Mouse (Mus musculus) forebrain, postnatal 0 days (tissue): Measurements from ENCODE around the gene Akr1b7. TPM values are rescaled to one million over a fixed set of nuclear protein-coding genes. Genes with fewer than 3 reads are reported as not detected.
"Not testable (repeated sequence)": the region's sequence is repeated elsewhere in the genome, so short reads cannot be mapped to it uniquely, and the experiment has no call there.

Experiments
- ATAC-seq: fragments of 200-750 bp; cut with Nextera tagmentation; 2 replicates; pipeline ENCODE4 v1.8.0; 2017; ENCODE audit warnings: mild to moderate bottlenecking, moderate library complexity
- DNase-seq: peaks from one replicate; pipeline ENCODE4 v3.0.0-alpha.2; 2015
- H3K27ac ChIP-seq: fragments of 300-500 bp; sonication (generic); 2 replicates; pipeline ENCODE4 v1.5.1; 2014; ENCODE audit warnings: low read depth, mild to moderate bottlenecking, antibody characterized with exemption, low read length, moderate library complexity, mixed read lengths
- H3K27me3 ChIP-seq: fragments of 300-500 bp; sonication (generic); 2 replicates; pipeline ENCODE4 v1.6.1; 2014; ENCODE audit warnings: mild to moderate bottlenecking, low read length, mixed read lengths; ENCODE audit not compliant: insufficient read depth
- H3K36me3 ChIP-seq: fragments of 300-500 bp; sonication (generic); 2 replicates; pipeline ENCODE4 v1.6.1; 2014; ENCODE audit warnings: mild to moderate bottlenecking, moderate library complexity; ENCODE audit not compliant: insufficient read depth
- H3K4me1 ChIP-seq: fragments of 300-500 bp; sonication (generic); 2 replicates; pipeline ENCODE4 v1.6.1; 2014; ENCODE audit warnings: antibody characterized with exemption; ENCODE audit not compliant: insufficient read depth
- H3K4me2 ChIP-seq: fragments of 300-500 bp; sonication (generic); 2 replicates; pipeline ENCODE4 v1.6.1; 2014; ENCODE audit warnings: low read depth, mild to moderate bottlenecking, moderate library complexity
- H3K4me3 ChIP-seq: fragments of 300-500 bp; sonication (generic); 2 replicates; pipeline ENCODE4 v1.5.1; 2014; ENCODE audit warnings: low read depth, low read length, mixed read lengths
- H3K9ac ChIP-seq: fragments of 300-500 bp; sonication (generic); 2 replicates; pipeline ENCODE4 v1.6.1; 2014; ENCODE audit warnings: mild to moderate bottlenecking
- H3K9me3 ChIP-seq: fragments of 300-500 bp; sonication (generic); 2 replicates; pipeline ENCODE4 v1.6.1; 2016; ENCODE audit warnings: low read length
- CTCF ChIP-seq: sonication (generic); IDR thresholded peaks from 2 replicates; pipeline ENCODE4 v1.5.1; 2016; ENCODE audit warnings: antibody characterized with exemption, control low read depth, low read depth
- WGBS: fragments of 180-500 bp; shearing (Covaris S2); extraction: QIAGEN DNeasy Blood & Tissue Kit; methylation state at CpG from one replicate; pipeline ENCODE4 v1.1.7; 2014; 5-methylcytosine and 5-hydroxymethylcytosine counted together
- polyA plus RNA-seq: library from polyadenylated mRNA; unstranded; fragments of >200 nt; fragmentation: Nextera tagmentation; extraction: Ambion mirVana; gene quantifications from 2 replicates; pipeline ENCODE4 v1.2.1, GENCODE M21; 2015
- total RNA-seq: library from RNA; depleted of rRNA; stranded (reverse); fragments of >200 nt; gene quantifications from 2 replicates; pipeline ENCODE4 v1.2.3, GENCODE M21; 2014; rRNA removed

Akr1b7 gene
- total RNA-seq, result not detected in 2 replicates
- 0.19 TPM in 1 of 2 replicates, not detected in the other for polyA plus RNA-seq

DNA sequence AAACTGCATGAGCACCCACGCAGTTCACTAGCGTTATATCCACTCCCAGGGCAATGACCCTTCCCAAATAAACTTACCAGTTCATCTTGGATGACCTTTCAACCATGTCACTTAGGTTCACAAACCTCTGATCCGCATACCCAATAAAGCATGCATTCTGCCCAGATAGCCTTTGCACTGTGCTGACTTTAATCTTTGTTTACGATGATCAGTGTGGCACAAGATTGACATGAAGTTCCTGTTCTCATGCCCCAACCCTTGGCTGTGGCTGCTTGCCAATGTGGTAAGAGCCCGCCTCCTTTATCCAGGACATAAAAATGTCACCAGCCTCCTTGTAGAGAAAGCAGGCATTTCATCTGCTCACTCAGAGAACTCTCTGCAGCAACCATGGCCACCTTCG lies at the start of gene Akr1b7:
TSS of gene Akr1b7 (plus strand) at position 312 of the 400 bp plus-strand sequence.
- Histone ChIP-seq H3K27me3 (no peaks in the 10 kb centered on the region), H3K4me3 (no peak within 1 kb of the TSS), H3K9me3 (no peaks in the 10 kb centered on the region), H3K36me3 (no peaks in the 10 kb centered on the region), H3K4me1 (no peaks in the 10 kb centered on the region), H3K9ac (no peak within 1 kb of the TSS), H3K27ac (no peak within 1 kb of the TSS), H3K4me2 (no peak within 1 kb of the TSS)
- WGBS, result 82% methylated on average over 6 of the region's 6 CpGs
- DNase-seq (no peak), ATAC-seq (no peak)
- no peak for TF ChIP-seq CTCF

DNA sequence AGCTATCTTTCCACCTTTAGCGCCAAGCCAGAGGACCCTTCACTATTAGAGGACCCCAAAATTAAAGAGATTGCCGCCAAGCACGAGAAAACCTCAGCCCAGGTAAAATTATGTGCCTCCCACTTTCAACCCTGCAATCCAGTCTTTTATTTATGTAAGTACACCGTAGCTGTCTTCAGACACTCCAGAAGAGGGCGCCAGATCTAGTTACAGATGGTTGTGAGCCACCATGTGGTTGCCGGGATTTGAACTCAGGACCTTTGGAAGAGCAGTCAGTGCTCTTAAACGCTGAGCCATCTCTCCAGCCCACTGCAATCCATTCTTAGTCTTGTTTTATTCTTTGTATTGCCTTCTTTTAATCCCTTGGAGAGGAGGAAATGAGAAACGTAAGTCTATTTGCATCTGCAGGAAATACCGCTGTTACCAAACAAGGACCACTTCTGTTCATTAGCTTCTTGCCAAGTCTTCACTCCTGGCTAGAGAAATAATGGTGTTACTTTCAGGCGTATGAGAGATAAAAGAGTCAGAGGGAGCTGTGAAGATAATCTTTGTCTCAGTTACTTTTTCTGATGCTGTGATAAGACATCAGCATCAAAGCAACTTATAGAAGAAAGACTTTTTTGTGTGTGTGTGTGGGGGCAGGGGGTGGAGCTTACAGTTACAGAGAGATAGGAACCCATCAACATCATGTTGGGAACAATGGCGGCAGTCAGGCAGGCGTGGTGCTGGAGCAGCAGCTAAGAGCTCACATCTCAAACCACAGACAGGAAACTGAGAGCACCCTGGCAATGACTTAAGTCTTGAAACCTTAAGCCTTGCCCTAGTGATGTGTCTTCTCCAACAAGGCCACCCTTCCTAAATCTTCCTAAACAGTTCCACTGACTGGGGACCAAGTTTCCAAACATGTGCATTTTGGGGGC lies 47.7 kb upstream of the Akr1b7 start:
- Histone ChIP-seq H3K4me2 (no peak overlapping the region), H3K27ac (no peak overlapping the region), H3K9ac (no peak overlapping the region), H3K4me3 (no peak overlapping the region), H3K27me3 (no peaks in the 10 kb centered on the region), H3K9me3 (no peaks in the 10 kb centered on the region), H3K36me3 (no peaks in the 10 kb centered on the region), H3K4me1 (no peaks in the 10 kb centered on the region)
- TF ChIP-seq CTCF, result no peak
- 84% methylated on average over 12 of the region's 12 CpGs for WGBS
- DNase-seq (no peak), ATAC-seq (no peak)

DNA sequence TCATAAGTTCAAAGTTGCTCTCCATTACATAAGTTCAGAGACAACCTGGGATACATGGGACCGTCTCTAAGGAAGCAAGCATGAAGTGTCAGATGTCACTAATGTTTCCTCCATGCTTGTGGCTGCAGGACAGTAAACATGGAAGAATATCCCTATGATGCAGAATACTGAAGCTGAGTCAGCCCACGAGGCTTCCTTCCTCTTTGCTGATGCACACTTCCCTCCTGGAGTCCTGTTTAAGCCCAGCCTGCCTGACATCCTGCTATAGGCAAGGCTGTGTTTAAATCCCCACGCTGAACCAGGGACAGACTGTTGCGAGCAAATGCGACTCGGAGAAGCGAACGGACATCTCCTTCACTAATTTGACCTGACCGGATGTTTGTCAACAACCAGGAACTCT lies 44.1 kb upstream of the Akr1b7 start:
- TF ChIP-seq CTCF, result no peak
- WGBS, result 85% methylated on average over 9 of the region's 9 CpGs
- no peak for DNase-seq

DNA sequence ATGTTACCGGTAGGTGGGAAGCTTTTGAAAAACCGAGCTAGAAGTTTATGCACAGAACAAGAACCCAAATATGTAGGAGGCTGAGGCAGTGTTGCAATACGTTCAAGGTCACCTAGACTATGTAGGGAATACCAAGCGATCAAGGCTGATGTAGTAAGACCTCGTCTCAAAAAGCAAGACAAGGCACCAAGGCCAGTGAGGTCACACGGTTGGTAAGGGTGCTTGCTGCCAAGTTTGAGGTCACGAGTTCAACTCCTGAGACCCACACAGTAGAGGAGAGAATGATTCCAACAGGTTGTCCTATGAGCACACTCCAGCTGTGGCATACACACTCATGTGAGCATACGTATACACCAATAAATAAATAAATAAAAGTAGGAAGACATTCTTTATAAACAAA lies 42.1 kb upstream of the Akr1b7 start:
- H3K27me3 ChIP-seq, result no peaks in the 10 kb centered on the region
- no peaks in the 10 kb centered on the region for H3K9me3 ChIP-seq
- H3K4me2 ChIP-seq, result no peak overlapping the region
- ATAC-seq (no peak), DNase-seq (no peak)
- H3K36me3 ChIP-seq, result no peaks in the 10 kb centered on the region
- H3K4me1 ChIP-seq, result no peaks in the 10 kb centered on the region
- no peak overlapping the region for H3K27ac ChIP-seq
- 79% methylated on average over 8 of the region's 8 CpGs for WGBS
- H3K9ac ChIP-seq, result no peak overlapping the region
- TF ChIP-seq CTCF, result no peak
- H3K4me3 ChIP-seq, result no peak overlapping the region

More for the DNA sequence above, 44.1 kb upstream of the Akr1b7 start:
- H3K4me3 ChIP-seq, result no peak overlapping the region
- H3K36me3 ChIP-seq, result no peaks in the 10 kb centered on the region
- no peaks in the 10 kb centered on the region for H3K9me3 ChIP-seq
- H3K27me3 ChIP-seq, result no peaks in the 10 kb centered on the region
- H3K4me2 ChIP-seq, result no peak overlapping the region
- H3K4me1 ChIP-seq, result no peaks in the 10 kb centered on the region
- ATAC-seq, result no peak
- no peak overlapping the region for H3K9ac ChIP-seq
- no peak overlapping the region for H3K27ac ChIP-seq

DNA sequence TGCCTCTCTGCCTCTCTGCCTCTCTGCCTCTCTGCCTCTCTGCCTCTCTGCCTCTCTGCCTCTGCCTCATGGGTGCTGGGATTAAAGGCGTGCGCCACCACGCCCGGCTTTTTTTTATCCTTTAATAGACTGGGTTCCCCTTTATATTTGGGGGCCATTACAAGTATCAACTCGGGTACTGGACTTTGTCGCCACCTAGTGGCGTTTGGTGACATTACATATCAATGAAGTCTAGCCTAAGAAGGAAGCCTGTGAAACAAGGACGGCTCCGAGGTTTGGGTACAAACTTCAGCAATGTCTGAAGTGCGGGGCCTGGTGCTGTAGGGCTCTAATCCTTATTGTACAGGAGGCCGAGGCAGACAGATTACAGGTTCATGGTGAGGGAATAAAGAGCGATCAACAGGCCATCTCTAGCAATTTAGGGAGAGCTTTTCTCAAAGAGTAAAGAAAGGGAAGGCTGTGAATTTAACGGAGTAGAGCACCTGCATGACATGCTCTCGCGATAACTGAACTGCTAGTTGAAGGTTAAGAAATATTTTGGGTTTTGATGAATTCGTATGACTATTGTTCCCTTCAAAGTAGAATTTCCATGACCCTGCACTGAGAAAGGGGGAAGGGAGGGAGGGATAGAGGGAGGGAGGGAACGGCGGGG lies 40.3 kb upstream of the Akr1b7 start:
- Histone ChIP-seq H3K4me1 (no peaks in the 10 kb centered on the region), H3K36me3 (no peaks in the 10 kb centered on the region), H3K27me3 (no peaks in the 10 kb centered on the region), H3K4me3 (no peak overlapping the region), H3K27ac (no peak overlapping the region), H3K9me3 (no peaks in the 10 kb centered on the region), H3K9ac (no peak overlapping the region), H3K4me2 (peak overlapping the region; percentile 10; the same call in 1 of the 2 replicates)
- 22% methylated on average over 18 of the region's 18 CpGs for WGBS
- peak; percentile 67; the same call in 1 of the 2 replicates for ATAC-seq
- DNase-seq, result peak; percentile 91
- TF ChIP-seq CTCF, result peak; percentile 81

DNA sequence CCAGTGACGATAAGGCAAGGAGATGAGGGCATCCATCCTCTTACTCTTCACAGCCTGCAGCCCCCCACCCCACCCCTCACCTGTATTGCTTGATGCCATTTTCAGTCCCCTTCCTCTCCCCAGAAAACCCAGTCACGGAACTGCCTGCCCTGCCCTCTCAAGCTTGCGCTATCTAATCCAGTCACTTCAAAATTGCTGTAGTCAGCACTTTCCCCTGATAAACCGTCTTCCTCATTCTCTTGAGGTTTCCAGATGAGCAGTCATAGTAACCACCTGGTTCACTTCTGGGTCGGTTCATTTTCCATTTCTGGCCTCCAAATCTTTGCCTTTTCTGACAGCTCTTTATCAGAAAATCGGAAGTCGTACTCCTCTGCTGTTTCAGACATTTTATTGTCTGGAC lies 38.3 kb upstream of the Akr1b7 start:
- Histone ChIP-seq H3K27ac (no peak overlapping the region), H3K9me3 (no peaks in the 10 kb centered on the region), H3K36me3 (no peaks in the 10 kb centered on the region), H3K27me3 (no peaks in the 10 kb centered on the region), H3K4me1 (no peaks in the 10 kb centered on the region), H3K9ac (no peak overlapping the region), H3K4me2 (no peak overlapping the region), H3K4me3 (no peak overlapping the region)
- DNase-seq, result no peak
- ATAC-seq, result no peak
- 87% methylated on average over 7 of the region's 7 CpGs for WGBS
- no peak for TF ChIP-seq CTCF

DNA sequence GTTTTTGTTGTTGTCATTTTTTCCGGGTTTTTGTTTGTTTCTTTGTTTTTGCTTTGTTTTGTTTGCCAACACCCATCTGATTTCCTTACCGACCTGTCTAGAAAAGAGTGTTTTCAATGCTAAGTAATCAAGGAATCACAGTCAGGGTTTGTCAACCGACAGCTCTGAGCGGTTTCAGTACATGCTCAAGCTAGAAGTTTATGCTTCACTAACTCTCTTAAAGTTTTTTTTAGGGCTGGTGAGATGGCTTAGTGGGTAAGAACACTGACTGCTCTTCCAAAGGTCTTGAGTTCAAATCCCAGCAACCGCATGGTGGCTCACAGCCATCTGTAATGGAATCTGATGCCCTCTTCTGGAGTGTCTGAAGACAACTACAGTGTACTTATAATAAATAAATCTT lies 36.2 kb upstream of the Akr1b7 start:
- H3K4me3 ChIP-seq, result not testable (repeated sequence)
- WGBS, result 68% methylated on average over 5 of the region's 5 CpGs

More for the DNA sequence above, 36.2 kb upstream of the Akr1b7 start:
- not testable (repeated sequence) for H3K36me3 ChIP-seq, H3K27me3 ChIP-seq, H3K9me3 ChIP-seq, DNase-seq, H3K4me2 ChIP-seq, H3K9ac ChIP-seq, H3K27ac ChIP-seq, H3K4me1 ChIP-seq, ATAC-seq
